8 mouse cellular contexts compared by ENCODE assay signal in the genomic region with DNA sequence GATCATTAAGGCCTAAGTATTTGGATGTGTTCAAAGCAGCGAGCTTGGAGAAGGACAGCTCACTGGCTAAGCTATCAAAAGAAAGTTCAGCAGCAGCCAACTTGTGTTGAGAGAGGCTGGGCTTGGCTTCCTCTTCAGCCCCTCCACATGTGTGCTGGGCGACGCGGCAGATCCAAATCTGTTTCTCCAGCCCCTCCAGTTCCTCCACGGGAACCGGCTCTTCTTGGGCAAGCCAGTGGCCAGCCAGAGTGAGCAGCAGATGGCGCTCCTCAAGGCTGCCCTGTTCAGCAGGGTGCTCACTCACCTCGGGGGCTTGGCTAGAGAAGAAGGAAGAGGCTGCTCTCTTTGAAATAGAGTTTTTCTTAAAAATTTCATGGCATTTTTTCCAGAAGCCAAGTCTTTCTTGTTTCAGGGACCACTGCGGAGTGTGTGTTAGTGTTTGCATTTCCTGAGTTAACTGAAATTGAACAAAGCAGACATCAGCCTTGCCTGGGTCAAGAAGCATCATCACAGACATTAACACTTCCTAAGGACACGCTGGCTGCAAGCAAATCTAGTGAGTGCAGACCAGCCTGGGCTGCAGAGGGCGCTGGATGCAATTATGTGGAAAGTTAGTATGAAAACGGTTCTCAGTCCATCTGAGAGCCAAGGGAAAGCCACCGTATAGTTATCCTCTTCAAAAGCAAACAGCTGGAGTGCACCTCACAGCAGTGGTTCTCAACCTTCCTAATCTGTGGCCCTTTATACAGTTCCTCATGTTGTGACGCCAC. TPM values are rescaled to one million over a fixed set of nuclear protein-coding genes. Genes with fewer than 3 reads are reported as not detected.
DNase-seq lines count a peak whose midpoint lies in the region; ATAC-seq and TF ChIP-seq lines count a peak whose summit lies in the region.

No protein-coding gene starts in this region.

- H3K36me3 ChIP-seq in E14TG2a.4 (ENCODE audit: insufficient read depth, low read length): peaks cover 77% of the 10 kb centered on the region

- H3K27me3 ChIP-seq in E14TG2a.4 (ENCODE audit: insufficient read depth, low read length): no peaks in the 10 kb centered on the region

- peak; percentile 28; the same call in 1 of the 2 replicates for TF ChIP-seq CTCF in E14TG2a.4 (conservative IDR thresholded peaks at IDR 0.05; ENCODE audit: low read length)

- no peak overlapping the region for H3K4me3 ChIP-seq in E14TG2a.4 (replicated peaks; ENCODE audit: low read length)

- peak; percentile 74 to 80 for DNase-seq in cerebellum, postnatal 10 days
- peak; percentile 51 to 56 for DNase-seq in layer of hippocampus, postnatal 10 days (ENCODE audit: low spot score in 2 of 2)
- no peak for DNase-seq in layer of hippocampus, adult 8-10 months (ENCODE audit: low spot score in 2 of 2)
- peak; percentile 14 for DNase-seq in embryo, embryonic 9.5 days (ENCODE audit: extremely low spot score)
- no peak for DNase-seq in spleen, adult 12 weeks (ENCODE audit: low spot score)
- no peak for DNase-seq in urinary bladder, postnatal 36 days (ENCODE audit: low spot score in 2 of 2)

- H3K4me1 ChIP-seq in E14TG2a.4 (replicated peaks; ENCODE audit: low read depth, low read length): peaks cover 16% of the 10 kb centered on the region

- no peaks in the 10 kb centered on the region for H3K9me3 ChIP-seq in E14TG2a.4 (ENCODE audit: low read length)

- no peak for ATAC-seq in cerebellum, adult (ENCODE audit: insufficient number of reproducible peaks, low FRiP score, low TSS enrichment)

RNA-seq across cellular contexts. Expression of a gene that starts 37.0 kb away (rescaled TPM):
- 10 to 100 TPM; 22.7 TPM for total RNA-seq in layer of hippocampus, postnatal 10 days (2021)
- total RNA-seq in layer of hippocampus, adult 8-10 months (2022): 10 to 100 TPM; 18.1 to 21.9 (median 18.7) TPM

RNA-seq across cellular contexts. Expression of a gene that starts 52.8 kb away (rescaled TPM):
- total RNA-seq in layer of hippocampus, postnatal 10 days (2021): 10 to 100 TPM; 18.6 to 20.1 TPM
- 10 to 100 TPM; 15.2 to 19.3 (median 18.5) TPM for total RNA-seq in layer of hippocampus, adult 8-10 months (2022)

Comparison
In these comparisons a context has a peak if more than half of its experiments do, and no peak if none do; other contexts are left out.
1. DNase-seq: peak in cerebellum, postnatal 10 days (2 of 2), layer of hippocampus, postnatal 10 days (2 of 2) and embryo, embryonic 9.5 days (single experiment); none in layer of hippocampus, adult 8-10 months (0 of 2), spleen, adult 12 weeks (single experiment) and urinary bladder, postnatal 36 days (0 of 2).